Mouse (Mus musculus) left cerebral cortex, postnatal 14 days (tissue): ENCODE data around the gene Gm5150. TPM values are rescaled to one million over a fixed set of nuclear protein-coding genes. Genes with fewer than 3 reads are reported as not detected.
A peak's percentile ranks its signal among the peaks of the same experiment; 100 is the strongest.
"Not testable (repeated sequence)": the region's sequence is repeated elsewhere in the genome, so short reads cannot be mapped to it uniquely, and the experiment has no call there.

ENCODE experiments used
- DNase-seq, 2 experiments: peaks; one replicate each; pipeline ENCODE4 v3.0.0; 2021 to 2022; ENCODE audit warnings: low spot score in 2 of 2, mixed read lengths in 1 of 2
- intact Hi-C: fragments of 180-260 bp; cut with DNase I; formaldehyde crosslinking; loops from one replicate; pipeline ENCODE4 v1.15.1; 2025
- long read RNA-seq, 2 experiments: library from polyadenylated mRNA; stranded (forward); transcript quantifications; one replicate each; pipeline ENCODE4 v2.0.0; 2021
- microRNA-seq, 2 experiments: library from miRNA; unstranded; fragments of <30 nt; microRNA quantifications; one replicate each; pipeline ENCODE4 v1.2.0; 2022
- total RNA-seq, 2 experiments: library from RNA; stranded (reverse); gene quantifications; 2 replicates each; pipeline ENCODE4 v1.2.3; 2021

Gene Gm5150
- total RNA-seq = not detected
- long read RNA-seq, experiment 1 = 0 reads
- long read RNA-seq, experiment 2 = 0 reads

- intact Hi-C loops = no loop called here
- no peak for DNase-seq
Observed at GRCm38 (mm10) chr3:16006215-16006614, at the start of gene Gm5150. Gene Gm5150, minus strand, starts transcription at chr3:16006437.

GRCm38 (mm10) chr3:16051736-16052135 is 45.5 kb upstream of the Gm5150 start:
- intact Hi-C loops, DNase-seq: not testable (repeated sequence)

GRCm38 (mm10) chr3:16047288-16047687 is 41.1 kb upstream of the Gm5150 start:
- DNase-seq = no peak
- intact Hi-C loops = loop anchor here (5.0 to 10.0 kb wide), 2 partner anchors 785 to 1778 kb away; no protein-coding TSS in a partner anchor

GRCm38 (mm10) chr3:16043315-16043714 is 37.1 kb upstream of the Gm5150 start:
- intact Hi-C loops = loop anchor here (10.0 kb wide), 1 partner anchor 1781 kb away; no protein-coding TSS in a partner anchor
- peak; percentile 17 to 62 for DNase-seq

- peak; percentile 47 to 72 for DNase-seq
- intact Hi-C loops = not testable (repeated sequence)
Observed at GRCm38 (mm10) chr3:16024988-16025387, 18.8 kb upstream of the Gm5150 start.

- intact Hi-C loops = no loop called here
- no peak for DNase-seq
Observed at GRCm38 (mm10) chr3:16022214-16022613, 16.0 kb upstream of the Gm5150 start.

- intact Hi-C loops, DNase-seq: not testable (repeated sequence)
Observed at GRCm38 (mm10) chr3:16014456-16014855, 8.2 kb upstream of the Gm5150 start.

GRCm38 (mm10) chr3:16007827-16008226 is 1.6 kb upstream of the Gm5150 start:
- no peak for DNase-seq
- intact Hi-C loops = no loop called here

GRCm38 (mm10) chr3:16003890-16004633 is 2.2 kb downstream of the Gm5150 start:
- DNase-seq = no peak
- intact Hi-C loops = no loop called here

- DNase-seq, intact Hi-C loops: not testable (repeated sequence)
Observed at GRCm38 (mm10) chr3:15999479-15999878, 6.8 kb downstream of the Gm5150 start.

- no peak for DNase-seq
Observed at GRCm38 (mm10) chr3:15982216-15982615, 24.0 kb downstream of the Gm5150 start.

GRCm38 (mm10) chr3:15956921-15957320 is 49.3 kb downstream of the Gm5150 start:
- DNase-seq = no peak
- intact Hi-C loops = no loop called here

More at GRCm38 (mm10) chr3:15982216-15982615, 24.0 kb downstream of the Gm5150 start:
- intact Hi-C loops = no loop called here

Small RNA genes within 50 kb of the gene (microRNA-seq; reads per million reads assigned to microRNA genes)
- gene Gm24694 = 0 reads per million in 2 experiments

Other genes with a start within 250 kb of the Gm5150 start
- not detected for gene Sirpb1c, start 157.9 kb downstream of the Gm5150 start, total RNA-seq